ENCODE assay signal across 8 mouse cellular contexts in genomic region chr7:19332709-19333352, GRCm38 (mm10). TPM values are rescaled to one million over a fixed set of nuclear protein-coding genes. Genes with fewer than 3 reads are reported as not detected.
DNase-seq lines count a peak whose midpoint lies in the region; ATAC-seq lines count a peak whose summit lies in the region.

No protein-coding gene starts in this region.

- peak overlapping the region; percentile 65 for H3K27ac ChIP-seq in intestine, embryonic 14.5 days (ENCODE audit: low read depth)

- H3K9ac ChIP-seq in intestine, embryonic 14.5 days (ENCODE audit: low read length), result peak overlapping the region; percentile 69

- H3K9me3 ChIP-seq in intestine, embryonic 14.5 days (ENCODE audit: control insufficient read depth, low read length), result no peaks in the 10 kb centered on the region
- H3K9me3 ChIP-seq in megakaryocyte, embryonic 14.5 days, result peaks cover 6% of the 10 kb centered on the region; the same call in 1 of the 2 replicates

- no peaks in the 10 kb centered on the region for H3K4me1 ChIP-seq in intestine, embryonic 14.5 days (replicated peaks; ENCODE audit: control insufficient read depth, insufficient read depth, low read length)
- H3K4me1 ChIP-seq in megakaryocyte, embryonic 14.5 days, result peaks cover 88% of the 10 kb centered on the region

- 1% methylated on average over 52 of the region's 52 CpGs for WGBS in intestine, embryonic 14.5 days

- ATAC-seq in intestine, embryonic 14.5 days (replicated peaks; ENCODE audit: low FRiP score, low TSS enrichment, low read depth), result peak; percentile 47

- peak; percentile 74 to 80 for DNase-seq in adrenal gland, adult 18-20 months (ENCODE audit: low spot score in 2 of 2)
- DNase-seq in embryo, embryonic 10.5 days (ENCODE audit: low spot score), result peak; percentile 68
- DNase-seq in gastrocnemius, postnatal 25 days, result peak; percentile 83
- peak; percentile 85 for DNase-seq in intestine, embryonic 14.5 days (ENCODE audit: low spot score)
- DNase-seq in left cerebral cortex, postnatal 14 days (ENCODE audit: low spot score in 2 of 2), result peak; percentile 88 to 91
- peak; percentile 79 for DNase-seq in right cerebral cortex, postnatal 4 days
- DNase-seq in c-Kit-positive CD71-positive TER-119-positive erythroid progenitor cells, embryonic 14.5 days (ENCODE audit: low spot score), result no peak

- no peaks in the 10 kb centered on the region for H3K36me3 ChIP-seq in intestine, embryonic 14.5 days (ENCODE audit: control insufficient read depth, insufficient read depth, low read length)
- peaks cover 17% of the 10 kb centered on the region for H3K36me3 ChIP-seq in megakaryocyte, embryonic 14.5 days (replicated peaks; ENCODE audit: low read length)

- H3K4me2 ChIP-seq in intestine, embryonic 14.5 days (ENCODE audit: low read length), result peak overlapping the region; percentile 85

- peak overlapping the region; percentile 60 for H3K4me3 ChIP-seq in intestine, embryonic 14.5 days (ENCODE audit: low read depth, low read length)
- peak overlapping the region; percentile 93 for H3K4me3 ChIP-seq in megakaryocyte, embryonic 14.5 days (replicated peaks)

- intact Hi-C loops in left cerebral cortex, postnatal 14 days (cut with DNase I), result no loop called here

- H3K27me3 ChIP-seq in intestine, embryonic 14.5 days (replicated peaks; ENCODE audit: control insufficient read depth, insufficient read depth, low read length), result no peaks in the 10 kb centered on the region
- H3K27me3 ChIP-seq in megakaryocyte, embryonic 14.5 days (replicated peaks), result no peaks in the 10 kb centered on the region

RNA-seq across cellular contexts. Expression of gene Ercc1, which starts 11.7 kb away (rescaled TPM):
- 10 to 100 TPM; 31.2 to 41.0 TPM for total RNA-seq in adrenal gland, adult 18-20 months (2021)
- total RNA-seq in gastrocnemius, postnatal 25 days (2021), result 10 to 100 TPM; 21.5 to 25.4 TPM
- 71.8 and 82.9 TPM in 2 replicates for polyA plus RNA-seq in intestine, embryonic 14.5 days (2014; fragmentation: Nextera tagmentation; extraction: Ambion mirVana)
- 10 to 100 TPM; 42.7 to 44.0 TPM for total RNA-seq in left cerebral cortex, postnatal 14 days (2021)
- polyA plus RNA-seq in megakaryocyte, embryonic 14.5 days (2012; ENCODE audit: insufficient read depth, low replicate concordance), result 36.5 and 52.2 TPM in 2 replicates

RNA-seq across cellular contexts. Expression of gene Fosb, which starts 23.0 kb away (rescaled TPM):
- total RNA-seq in adrenal gland, adult 18-20 months (2021), result 10 to 100 TPM; 15.9 to 23.2 TPM
- under 1 TPM; 0.43 to 0.64 TPM for total RNA-seq in gastrocnemius, postnatal 25 days (2021)
- polyA plus RNA-seq in intestine, embryonic 14.5 days (2014; fragmentation: Nextera tagmentation; extraction: Ambion mirVana), result 0.08 and 0.49 TPM in 2 replicates
- total RNA-seq in left cerebral cortex, postnatal 14 days (2021), result 10 to 100 TPM in 1 of 2 experiments, 1 to 10 TPM in 1; 7.6 to 10.7 TPM
- polyA plus RNA-seq in megakaryocyte, embryonic 14.5 days (2012; ENCODE audit: insufficient read depth, low replicate concordance), result 12.9 and 33.1 TPM in 2 replicates

RNA-seq across cellular contexts. Expression of gene Cd3eap, which starts 26.5 kb away (rescaled TPM):
- total RNA-seq in adrenal gland, adult 18-20 months (2021), result 10 to 100 TPM; 13.3 to 13.7 TPM
- 10 to 100 TPM in 1 of 2 experiments, 1 to 10 TPM in 1; 8.5 to 10.1 TPM for total RNA-seq in gastrocnemius, postnatal 25 days (2021)
- polyA plus RNA-seq in intestine, embryonic 14.5 days (2014; fragmentation: Nextera tagmentation; extraction: Ambion mirVana), result 23.9 and 25.8 TPM in 2 replicates
- total RNA-seq in left cerebral cortex, postnatal 14 days (2021), result 10 to 100 TPM; 20.6 to 20.9 TPM
- 13.3 and 50.4 TPM in 2 replicates for polyA plus RNA-seq in megakaryocyte, embryonic 14.5 days (2012; ENCODE audit: insufficient read depth, low replicate concordance)

RNA-seq across cellular contexts. Expression of gene Ppp1r13l, which starts 26.7 kb away (rescaled TPM):
- total RNA-seq in adrenal gland, adult 18-20 months (2021), result 1 to 10 TPM; 5.9 to 6.7 TPM
- 1 to 10 TPM; 2.6 TPM for total RNA-seq in gastrocnemius, postnatal 25 days (2021)
- polyA plus RNA-seq in intestine, embryonic 14.5 days (2014; fragmentation: Nextera tagmentation; extraction: Ambion mirVana), result 4.4 and 4.9 TPM in 2 replicates
- total RNA-seq in left cerebral cortex, postnatal 14 days (2021), result 1 to 10 TPM; 6.0 to 6.7 TPM
- polyA plus RNA-seq in megakaryocyte, embryonic 14.5 days (2012; ENCODE audit: insufficient read depth, low replicate concordance), result 21.5 and 54.3 TPM in 2 replicates

RNA-seq across cellular contexts. Expression of gene Ercc2, which starts 49.0 kb away (rescaled TPM):
- total RNA-seq in adrenal gland, adult 18-20 months (2021), result 10 to 100 TPM; 27.1 to 30.9 TPM
- total RNA-seq in gastrocnemius, postnatal 25 days (2021), result 1 to 10 TPM; 7.8 to 8.8 TPM
- polyA plus RNA-seq in intestine, embryonic 14.5 days (2014; fragmentation: Nextera tagmentation; extraction: Ambion mirVana), result 11.3 and 13.3 TPM in 2 replicates
- total RNA-seq in left cerebral cortex, postnatal 14 days (2021), result 10 to 100 TPM; 32.7 to 35.5 TPM
- 24.2 and 30.8 TPM in 2 replicates for polyA plus RNA-seq in megakaryocyte, embryonic 14.5 days (2012; ENCODE audit: insufficient read depth, low replicate concordance)

Comparison
In these comparisons a context has a peak if more than half of its experiments do, and no peak if none do; other contexts are left out.
1. RNA of gene Fosb, which starts 23.0 kb away (total RNA-seq): 15.9 to 23.2 TPM in adrenal gland, adult 18-20 months and 7.6 to 10.7 TPM in left cerebral cortex, postnatal 14 days; 0.43 to 0.64 TPM in gastrocnemius, postnatal 25 days; every median in the first group is over 4 times any median in the second.